Mouse (Mus musculus) cerebellum, adult 2 months (tissue): ENCODE measurements around the gene Cacna2d2.

Source experiments
- CTCF ChIP-seq: fragments of 200-500 bp; IDR thresholded peaks from 2 replicates; pipeline ENCODE4 v1.5.1; 2011; ENCODE audit warnings: low read depth, mild to moderate bottlenecking, control low read depth, low read length, moderate library complexity, borderline replicate concordance; ENCODE audit not compliant: insufficient read depth
- POLR2A ChIP-seq: fragments of 200-500 bp; IDR thresholded peaks from 2 replicates; pipeline ENCODE4 v1.6.1; 2011; ENCODE audit warnings: low read length, control low read depth, borderline replicate concordance; ENCODE audit not compliant: insufficient read depth

- TF ChIP-seq CTCF = no peak
- TF ChIP-seq POLR2A = no peak
These were observed 121.8 kb downstream of the Cacna2d2 start for GRCm38 (mm10) chr9:107521190-107521589.
